Mouse (Mus musculus) embryonic facial prominence, embryonic 12.5 days (tissue): ENCODE results near the gene Robo1. TPM values are rescaled to one million over a fixed set of nuclear protein-coding genes. Genes with fewer than 3 reads are reported as not detected.

ENCODE experiments used
- ATAC-seq: fragments of 200-750 bp; cut with Nextera tagmentation; 2 replicates; pipeline ENCODE4 v1.8.0; 2017; ENCODE audit not compliant: insufficient number of reproducible peaks, insufficient read depth, low FRiP score, low TSS enrichment
- H3K27ac ChIP-seq: fragments of 300-500 bp; sonication (generic); 2 replicates; pipeline ENCODE4 v1.5.1; 2016; ENCODE audit warnings: mild to moderate bottlenecking
- H3K27me3 ChIP-seq: fragments of 300-500 bp; sonication (generic); 2 replicates; pipeline ENCODE4 v1.6.1; 2016; ENCODE audit warnings: mild to moderate bottlenecking, moderate library complexity
- H3K36me3 ChIP-seq: fragments of 300-500 bp; sonication (generic); 2 replicates; pipeline ENCODE4 v1.6.1; 2016; ENCODE audit warnings: mild to moderate bottlenecking
- H3K4me1 ChIP-seq: fragments of 300-500 bp; sonication (generic); 2 replicates; pipeline ENCODE4 v1.6.1; 2016
- H3K4me2 ChIP-seq: fragments of 300-500 bp; sonication (generic); replicated peaks from 2 replicates; pipeline ENCODE4 v1.6.1; 2016; ENCODE audit warnings: mild to moderate bottlenecking, moderate library complexity
- H3K4me3 ChIP-seq: fragments of 300-500 bp; sonication (generic); 2 replicates; pipeline ENCODE4 v1.5.1; 2016; ENCODE audit warnings: mild to moderate bottlenecking
- H3K9ac ChIP-seq: fragments of 300-500 bp; sonication (generic); 2 replicates; pipeline ENCODE4 v1.6.1; 2016; ENCODE audit warnings: mild to moderate bottlenecking, moderate library complexity
- H3K9me3 ChIP-seq: fragments of 300-500 bp; sonication (generic); 2 replicates; pipeline ENCODE4 v1.6.1; 2016; ENCODE audit warnings: mild to moderate bottlenecking, moderate library complexity
- WGBS: fragments of 180-500 bp; shearing (Covaris S2); methylation state at CpG from one replicate; pipeline ENCODE4 v1.1.7; 2016; 5-methylcytosine and 5-hydroxymethylcytosine counted together
- polyA plus RNA-seq: library from polyadenylated mRNA; unstranded; fragments of >200 nt; fragmentation: Nextera tagmentation; extraction: Ambion mirVana; gene quantifications from 2 replicates; pipeline ENCODE4 v1.2.1, GENCODE M21; 2016

Gene Robo1
- polyA plus RNA-seq, 1 experiment from 2014 or later: 77.9 TPM

DNA sequence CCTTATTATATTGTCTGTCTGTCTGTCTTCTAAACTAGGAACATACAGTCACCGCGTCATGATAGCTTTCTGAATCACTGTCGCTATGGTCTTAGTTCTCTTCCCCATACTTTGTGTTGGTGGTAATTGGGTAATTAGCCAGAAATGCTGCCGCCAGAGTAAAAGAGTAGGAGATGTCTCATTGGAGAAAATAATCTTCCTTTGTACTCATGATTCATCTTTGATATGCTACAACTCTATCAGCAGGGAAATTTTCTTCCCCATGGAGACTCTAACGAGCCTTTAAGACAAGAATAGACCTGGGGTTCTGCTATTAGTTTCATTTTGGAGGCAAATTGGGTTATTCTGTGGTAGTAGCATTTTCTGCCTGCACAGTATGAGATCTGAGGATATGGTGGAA lies 503.4 kb downstream of the Robo1 start:
- Histone ChIP-seq H3K9ac (no peak overlapping the region), H3K4me3 (no peak overlapping the region), H3K27ac (peak overlapping the region; percentile 65), H3K4me2 (0 out of 2 replicates have a peak overlapping the region, but pooled peaks have one; percentile 15), H3K36me3 (no peaks in the 10 kb centered on the region), H3K9me3 (no peaks in the 10 kb centered on the region), H3K27me3 (no peaks in the 10 kb centered on the region), H3K4me1 (peaks cover 45% of the 10 kb centered on the region)
- ATAC-seq: no peak
- WGBS: 45% methylated on average over 5 of the region's 5 CpGs

GRCm38 (mm10) chr16:72811908-72812307 lies 503.8 kb downstream of the Robo1 start:
- Histone ChIP-seq H3K27me3 (no peaks in the 10 kb centered on the region), H3K36me3 (no peaks in the 10 kb centered on the region), H3K9ac (no peak overlapping the region), H3K4me1 (peaks cover 42% of the 10 kb centered on the region), H3K9me3 (no peaks in the 10 kb centered on the region), H3K27ac (peak overlapping the region; percentile 65), H3K4me3 (no peak overlapping the region), H3K4me2 (0 out of 2 replicates have a peak overlapping the region, but pooled peaks have one; percentile 15)
- ATAC-seq: no peak
- 25% methylated on average over 3 of the region's 3 CpGs for whole genome bisulfite sequencing

- Histone ChIP-seq H3K27ac (no peak overlapping the region), H3K36me3 (no peaks in the 10 kb centered on the region), H3K27me3 (no peaks in the 10 kb centered on the region), H3K9me3 (no peaks in the 10 kb centered on the region), H3K4me2 (no peak overlapping the region), H3K4me3 (no peak overlapping the region), H3K4me1 (peaks cover 15% of the 10 kb centered on the region; the same call in 1 of the 2 replicates), H3K9ac (no peak overlapping the region)
- 53% methylated on average over 8 of the region's 8 CpGs for WGBS
- ATAC-seq: no peak
Observed at GRCm38 (mm10) chr16:72828381-72828780, 520.3 kb downstream of the Robo1 start.

DNA sequence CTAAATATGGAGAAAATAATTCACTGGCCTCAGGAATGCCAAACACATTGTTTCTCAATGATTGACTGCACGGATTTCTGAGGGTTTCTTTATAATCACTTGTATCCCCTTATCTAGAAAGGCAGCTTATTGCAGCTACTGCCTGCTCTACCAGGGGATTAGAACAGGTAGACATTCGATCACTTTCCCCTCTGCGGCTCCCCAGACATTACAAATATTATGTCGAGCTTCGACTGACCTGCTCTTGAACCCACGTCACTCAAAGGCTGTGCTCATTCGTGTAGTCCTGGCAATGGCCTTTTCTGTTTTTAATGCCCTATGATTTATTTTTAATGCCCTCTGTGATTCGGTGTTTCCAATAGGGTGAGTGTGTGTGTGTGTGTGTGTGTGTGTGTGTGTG lies 521.4 kb downstream of the Robo1 start:
- Histone ChIP-seq H3K9ac (no peak overlapping the region), H3K4me2 (no peak overlapping the region), H3K27ac (no peak overlapping the region), H3K4me3 (no peak overlapping the region), H3K9me3 (no peaks in the 10 kb centered on the region), H3K36me3 (no peaks in the 10 kb centered on the region), H3K4me1 (peaks cover 15% of the 10 kb centered on the region; the same call in 1 of the 2 replicates), H3K27me3 (no peaks in the 10 kb centered on the region)
- 37% methylated on average over 8 of the region's 8 CpGs for WGBS
- no peak for ATAC-seq

- H3K27ac ChIP-seq: no peak overlapping the region
Observed at GRCm38 (mm10) chr16:72830394-72831056, 522.4 kb downstream of the Robo1 start.

DNA sequence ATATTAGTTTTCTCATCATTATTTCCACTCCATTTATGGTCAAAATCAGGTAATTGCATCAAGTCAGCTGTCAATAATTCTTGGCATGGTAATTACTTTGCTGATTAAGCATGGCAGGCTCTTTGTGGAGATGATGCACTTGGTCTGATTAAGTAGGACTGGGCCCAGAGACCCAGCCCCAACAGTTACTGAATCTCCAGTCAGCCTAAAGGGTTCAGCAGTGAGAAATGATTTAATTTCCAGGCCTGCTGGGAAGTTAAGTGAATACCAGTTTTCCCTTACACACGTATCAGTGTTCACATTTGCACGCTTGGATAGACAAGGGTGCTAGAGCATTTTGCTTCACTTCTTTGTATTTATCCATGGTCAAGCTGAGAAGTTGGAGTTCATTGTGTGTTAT lies 526.2 kb downstream of the Robo1 start:
- no peaks in the 10 kb centered on the region for H3K9me3 ChIP-seq
- no peak overlapping the region for H3K27ac ChIP-seq
- no peaks in the 10 kb centered on the region for H3K27me3 ChIP-seq
- whole genome bisulfite sequencing: 81% methylated on average over 2 of the region's 2 CpGs
- H3K36me3 ChIP-seq: no peaks in the 10 kb centered on the region
- H3K4me2 ChIP-seq: no peak overlapping the region
- no peak for ATAC-seq
- no peak overlapping the region for H3K9ac ChIP-seq
- H3K4me3 ChIP-seq: no peak overlapping the region
- H3K4me1 ChIP-seq: peaks cover 8% of the 10 kb centered on the region; the same call in 1 of the 2 replicates

More at GRCm38 (mm10) chr16:72830394-72831056, 522.4 kb downstream of the Robo1 start:
- ATAC-seq: no peak
- H3K9ac ChIP-seq: no peak overlapping the region
- no peak overlapping the region for H3K4me3 ChIP-seq
- H3K9me3 ChIP-seq: no peaks in the 10 kb centered on the region
- no peaks in the 10 kb centered on the region for H3K27me3 ChIP-seq
- no peaks in the 10 kb centered on the region for H3K36me3 ChIP-seq
- no peak overlapping the region for H3K4me2 ChIP-seq
- H3K4me1 ChIP-seq: peaks cover 15% of the 10 kb centered on the region; the same call in 1 of the 2 replicates
- WGBS: 36% methylated on average over 5 of the region's 5 CpGs

DNA sequence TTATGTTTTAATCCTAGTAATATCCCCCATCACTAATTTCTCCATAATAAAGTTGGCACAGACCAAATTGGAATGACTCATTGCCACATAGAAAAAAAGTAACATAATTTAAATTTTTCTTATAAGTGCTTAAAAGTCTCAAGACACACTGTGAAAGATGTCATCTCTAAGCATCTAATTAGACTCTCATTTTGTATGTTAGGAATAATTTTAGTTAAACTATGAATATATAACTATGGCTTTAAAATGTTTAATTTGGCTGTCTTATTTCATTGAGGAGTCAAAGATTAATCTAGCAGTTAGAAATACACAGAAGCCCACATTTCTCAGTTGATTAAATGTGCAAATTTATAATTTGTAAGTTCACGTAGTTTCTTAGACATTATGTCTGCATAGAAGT lies 530.9 kb downstream of the Robo1 start:
- 0 out of 2 replicates have a peak, but pooled peaks cover 3% of the 10 kb centered on the region for H3K4me1 ChIP-seq
- H3K9ac ChIP-seq: no peak overlapping the region
- no peak for ATAC-seq
- WGBS: 86% methylated on average over 1 of the region's 1 CpGs
- no peaks in the 10 kb centered on the region for H3K36me3 ChIP-seq
- H3K27me3 ChIP-seq: no peaks in the 10 kb centered on the region
- no peak overlapping the region for H3K4me3 ChIP-seq
- no peak overlapping the region for H3K27ac ChIP-seq
- H3K4me2 ChIP-seq: no peak overlapping the region
- no peaks in the 10 kb centered on the region for H3K9me3 ChIP-seq

DNA sequence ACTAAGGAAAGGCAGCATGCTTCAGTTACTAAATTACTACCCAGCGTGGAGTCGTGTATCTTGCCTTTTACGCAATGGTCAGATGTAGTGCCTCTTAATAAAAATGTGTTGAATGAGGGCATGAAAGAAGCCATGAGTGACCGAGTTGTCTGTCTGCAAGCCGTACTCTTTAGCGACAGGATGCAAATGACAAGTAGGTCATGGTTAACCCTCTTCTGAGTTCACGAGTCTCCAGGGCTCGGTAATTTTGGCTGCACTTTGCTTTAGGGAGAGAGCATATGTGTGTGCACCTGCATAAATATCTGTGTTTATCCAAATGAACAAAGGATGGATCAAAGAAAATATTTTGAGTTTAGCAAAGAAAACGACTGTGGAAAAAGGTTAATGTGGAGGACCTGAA lies 533.0 kb downstream of the Robo1 start:
- Histone ChIP-seq H3K36me3 (no peaks in the 10 kb centered on the region), H3K9me3 (no peaks in the 10 kb centered on the region), H3K4me1 (0 out of 2 replicates have a peak, but pooled peaks cover 3% of the 10 kb centered on the region), H3K27me3 (no peaks in the 10 kb centered on the region), H3K4me2 (no peak overlapping the region), H3K27ac (no peak overlapping the region), H3K9ac (no peak overlapping the region), H3K4me3 (no peak overlapping the region)
- 57% methylated on average over 9 of the region's 9 CpGs for WGBS
- no peak for ATAC-seq

DNA sequence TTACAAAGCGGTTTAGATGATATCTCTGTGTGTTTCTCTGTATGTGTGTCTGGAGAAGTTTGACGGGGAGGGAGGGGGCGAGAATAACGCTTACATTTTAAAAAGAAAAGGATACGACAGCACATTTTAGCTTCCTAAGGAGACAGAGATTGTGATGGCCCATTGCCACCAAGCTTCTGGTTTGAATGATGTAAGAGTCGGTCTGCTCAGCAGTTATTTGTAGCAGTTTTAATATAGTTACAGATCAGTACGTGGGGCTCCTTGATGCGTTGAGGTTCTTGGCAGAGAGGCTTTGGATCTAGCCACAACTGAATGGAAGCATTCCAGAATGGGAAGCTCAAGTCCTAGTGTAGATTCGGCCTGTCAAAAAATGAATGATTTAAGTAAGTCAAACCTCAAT lies 546.0 kb downstream of the Robo1 start:
- Histone ChIP-seq H3K4me2 (no peak overlapping the region), H3K9ac (no peak overlapping the region), H3K27me3 (no peaks in the 10 kb centered on the region), H3K27ac (no peak overlapping the region), H3K4me1 (peaks cover 23% of the 10 kb centered on the region), H3K4me3 (no peak overlapping the region), H3K36me3 (no peaks in the 10 kb centered on the region), H3K9me3 (no peaks in the 10 kb centered on the region)
- WGBS: 75% methylated on average over 9 of the region's 9 CpGs
- no peak for ATAC-seq

DNA sequence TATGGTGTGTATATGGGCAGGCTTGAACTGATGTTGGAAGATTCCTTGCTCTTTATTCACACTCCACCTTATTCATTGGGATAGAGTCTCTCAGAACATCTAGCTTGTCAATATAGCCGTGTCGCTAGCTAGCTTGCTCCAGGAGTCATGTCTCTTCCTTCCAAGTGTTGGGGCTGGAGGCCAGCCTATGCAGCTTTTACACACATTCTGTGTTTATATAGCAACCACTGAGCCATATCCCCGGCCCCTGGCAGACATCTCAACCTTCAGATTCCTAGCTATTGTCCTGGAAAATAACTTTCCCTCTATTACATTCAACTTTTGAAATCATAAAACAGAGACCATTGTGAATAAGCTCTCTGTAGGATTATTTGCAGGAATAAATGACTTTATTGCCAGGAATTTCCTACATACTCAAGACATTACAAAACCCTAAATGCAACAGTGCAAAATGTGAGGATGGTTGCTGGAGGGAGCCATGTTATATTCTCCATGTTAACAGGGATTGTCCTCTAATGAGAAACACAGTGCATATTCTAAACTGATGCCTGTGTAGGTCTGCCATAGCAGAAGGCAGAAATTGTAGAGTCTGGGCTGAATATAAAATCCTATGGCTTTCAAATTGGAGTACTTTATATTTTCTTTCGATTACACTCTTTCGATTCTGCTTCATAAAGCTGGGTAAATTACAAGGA lies 546.9 kb downstream of the Robo1 start:
- H3K27ac ChIP-seq: no peak overlapping the region
- H3K4me2 ChIP-seq: no peak overlapping the region
- no peak for ATAC-seq
- WGBS: 73% methylated on average over 5 of the region's 5 CpGs
- H3K27me3 ChIP-seq: no peaks in the 10 kb centered on the region
- H3K4me3 ChIP-seq: no peak overlapping the region
- peaks cover 26% of the 10 kb centered on the region for H3K4me1 ChIP-seq
- no peaks in the 10 kb centered on the region for H3K36me3 ChIP-seq
- H3K9me3 ChIP-seq: no peaks in the 10 kb centered on the region
- no peak overlapping the region for H3K9ac ChIP-seq

- no peaks in the 10 kb centered on the region for H3K9me3 ChIP-seq
- WGBS: 21% methylated on average over 7 of the region's 7 CpGs
- peak overlapping the region; percentile 24 for H3K4me2 ChIP-seq
- H3K27me3 ChIP-seq: no peaks in the 10 kb centered on the region
- H3K9ac ChIP-seq: no peak overlapping the region
- no peak for ATAC-seq
- H3K36me3 ChIP-seq: no peaks in the 10 kb centered on the region
- H3K4me3 ChIP-seq: no peak overlapping the region
- peaks cover 17% of the 10 kb centered on the region for H3K4me1 ChIP-seq
- H3K27ac ChIP-seq: no peak overlapping the region
Observed at GRCm38 (mm10) chr16:72861707-72862277, 553.7 kb downstream of the Robo1 start.

DNA sequence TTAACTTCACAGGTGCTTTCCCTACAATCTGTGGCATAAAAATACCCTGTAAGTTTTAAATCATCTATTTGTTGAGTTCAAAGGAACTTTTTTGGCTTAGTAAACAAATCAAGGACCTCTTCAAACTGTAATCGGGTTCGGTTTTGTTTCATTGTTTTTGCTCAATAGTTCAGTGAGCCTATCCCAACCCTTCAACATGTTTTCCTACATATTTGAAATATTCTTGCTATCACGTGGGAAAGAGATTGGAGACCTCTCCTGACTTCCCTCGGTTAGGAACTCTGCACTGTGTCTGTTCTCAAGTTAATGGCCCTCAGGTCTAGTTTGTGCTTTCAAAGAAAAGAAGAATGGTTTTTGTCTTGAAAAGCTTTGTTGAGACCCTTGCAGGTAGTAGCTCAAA lies 557.9 kb downstream of the Robo1 start:
- no peak for ATAC-seq
- WGBS: 79% methylated on average over 4 of the region's 4 CpGs
- no peaks in the 10 kb centered on the region for H3K27me3 ChIP-seq

More for the DNA sequence above, 557.9 kb downstream of the Robo1 start:
- Histone ChIP-seq H3K4me2 (no peak overlapping the region), H3K4me1 (peaks cover 15% of the 10 kb centered on the region), H3K9ac (no peak overlapping the region), H3K36me3 (no peaks in the 10 kb centered on the region), H3K27ac (no peak overlapping the region), H3K4me3 (no peak overlapping the region), H3K9me3 (no peaks in the 10 kb centered on the region)
